Mouse (Mus musculus) T-helper 17 cell (primary cell): ENCODE measurements at regions not wholly inside any gene's neighbourhood (a gene's known extent, or its start where the extent isn't known, plus 50 kb on each side); places are given as distances from the start of the nearest gene placed in this dataset.

ENCODE experiments used
- in situ Hi-C, 2 experiments: fragments of 300-600 bp; cut with MboI, MseI; formaldehyde crosslinking; loops; 1 replicate in 1 of 2; 2 replicates in 1 of 2; pipeline ENCODE4 v1.15.1; 2025; ENCODE audit warnings: high pct_unique_total_duplicates in 2 of 2

DNA sequence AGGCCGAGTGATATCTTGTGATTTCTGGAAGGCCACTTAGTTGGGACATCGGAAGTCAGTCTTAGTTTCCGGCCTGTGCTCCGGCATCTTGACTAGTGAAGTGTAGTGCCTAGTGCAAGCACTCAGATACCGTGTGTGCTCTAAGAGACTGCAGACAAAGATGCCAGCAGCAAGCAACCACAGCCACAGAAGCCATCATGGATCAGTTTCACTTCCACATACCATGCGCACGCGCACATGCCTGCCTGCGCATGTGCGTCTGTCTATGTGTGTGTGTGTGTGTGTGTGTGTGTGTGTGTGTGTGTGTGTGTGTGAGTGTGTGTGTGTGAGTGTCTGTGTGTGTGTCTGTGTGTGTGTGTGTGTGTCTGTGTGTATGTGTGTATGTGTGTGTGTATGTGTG, 177.4 kb downstream of the Irs2 start:
- in situ Hi-C loops = no loop called here

DNA sequence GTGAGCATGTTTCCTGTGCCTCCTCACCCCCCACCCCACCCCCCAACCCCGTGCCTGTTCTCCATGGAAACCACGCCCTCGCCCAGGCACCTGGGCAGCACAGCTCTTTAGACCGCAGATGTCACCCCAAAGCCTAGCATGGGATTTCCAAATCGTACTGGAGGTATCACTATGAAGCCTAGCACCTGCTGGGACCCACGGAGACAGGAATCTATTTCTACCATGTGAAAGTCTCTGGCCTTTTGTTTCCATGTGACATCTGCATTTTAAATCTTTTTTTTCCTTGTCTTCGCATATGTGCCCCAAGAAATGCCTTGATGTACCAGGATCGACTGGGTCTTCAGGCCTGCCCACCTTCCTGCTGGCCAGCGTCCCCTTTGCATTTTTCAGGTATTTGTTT, 179.7 kb downstream of the Irs2 start:
- in situ Hi-C loops = no loop called here

DNA sequence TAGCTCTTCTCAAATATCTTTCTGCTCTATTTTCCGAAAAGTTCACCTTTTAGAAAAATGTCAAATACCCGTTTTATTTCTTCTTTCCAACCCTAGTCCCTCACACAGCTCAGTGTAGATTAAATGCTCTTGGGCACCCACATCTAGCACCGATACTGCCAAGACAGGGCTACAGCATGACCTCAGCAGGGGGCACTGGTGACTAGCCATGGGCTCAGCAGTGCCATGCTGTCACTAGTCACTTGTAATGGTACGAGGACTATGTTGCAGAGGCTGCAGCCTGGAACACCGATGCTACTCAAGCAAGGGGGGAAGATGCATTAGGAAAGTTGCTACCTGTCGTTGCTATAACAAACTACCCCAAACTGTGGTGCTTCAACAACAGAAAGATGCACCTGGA, 180.7 kb downstream of the Irs2 start:
- in situ Hi-C loops = no loop called here

DNA sequence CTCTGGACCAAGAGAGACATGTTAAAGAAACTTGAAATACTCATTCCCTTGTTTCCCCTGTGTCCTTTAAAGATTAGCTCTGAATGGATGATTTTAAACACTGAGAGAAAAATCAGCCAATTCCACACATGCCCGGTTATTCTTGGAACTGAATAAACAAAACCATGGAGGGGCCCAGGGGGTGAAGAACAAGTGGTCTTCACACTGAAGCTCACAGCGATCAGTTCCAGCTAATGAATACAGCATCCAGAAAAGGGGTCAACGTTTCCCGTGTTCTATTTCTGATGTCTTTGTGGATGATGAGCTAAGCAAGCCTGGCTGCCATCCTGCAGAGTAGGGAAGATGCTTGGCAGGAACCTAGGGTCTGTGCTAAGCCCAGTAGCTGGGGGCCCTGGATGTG, 182.3 kb downstream of the Irs2 start:
- in situ Hi-C loops = no loop called here

DNA sequence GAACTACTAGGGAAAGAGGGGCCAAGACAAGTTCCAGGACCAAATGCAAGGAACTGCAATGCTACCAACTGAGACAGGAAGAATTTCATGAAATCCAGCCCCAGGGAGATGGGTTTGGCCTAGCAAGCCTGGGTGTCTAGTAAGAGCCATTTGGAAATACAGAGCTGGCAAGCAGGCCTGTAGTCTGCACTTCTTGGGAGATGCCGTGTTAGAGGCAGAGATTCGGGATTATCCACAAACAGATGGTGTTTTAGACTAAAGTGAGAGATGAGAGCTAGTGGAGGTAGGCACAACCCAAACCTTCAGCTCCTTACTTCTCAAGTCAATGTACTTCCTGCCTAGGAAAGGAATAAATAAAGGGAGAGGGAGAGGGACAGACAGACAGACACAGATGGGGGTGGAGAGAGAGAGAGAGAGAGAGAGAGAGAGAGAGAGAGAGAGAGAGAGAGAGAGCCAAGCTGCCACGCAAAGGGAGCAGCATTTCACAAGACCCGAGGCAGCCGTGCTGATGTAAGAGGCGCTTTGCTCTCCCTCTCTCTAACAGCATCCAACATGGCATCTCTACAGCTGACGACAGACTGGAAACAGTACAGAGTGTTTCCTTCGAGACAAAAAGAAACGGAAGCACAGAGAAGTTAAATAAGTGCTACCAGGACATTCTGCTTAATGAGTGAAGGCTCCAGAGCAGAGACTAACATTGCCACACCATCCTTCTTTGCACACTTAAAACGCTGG, 182.9 kb downstream of the Irs2 start:
- in situ Hi-C loops = no loop called here

DNA sequence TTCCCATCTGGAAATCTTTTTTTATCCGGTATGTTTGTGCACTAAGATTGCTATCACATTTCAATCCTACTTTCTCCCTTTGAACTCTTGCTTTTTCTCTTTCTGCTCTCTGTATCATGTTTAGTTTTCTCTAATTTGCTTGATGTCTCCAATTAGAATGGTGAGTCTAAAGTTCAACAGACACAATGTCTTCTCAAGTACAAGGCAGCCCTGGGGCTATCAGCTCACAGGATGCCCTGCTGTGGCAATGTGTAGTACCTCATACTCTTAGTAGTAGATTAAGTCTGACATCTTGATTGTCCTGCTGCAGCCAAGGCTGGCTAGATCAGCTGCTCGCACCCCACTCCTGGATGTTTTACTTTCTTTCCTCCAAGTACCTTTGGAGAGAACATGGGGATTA, 186.4 kb downstream of the Irs2 start:
- in situ Hi-C loops = no loop called here

DNA sequence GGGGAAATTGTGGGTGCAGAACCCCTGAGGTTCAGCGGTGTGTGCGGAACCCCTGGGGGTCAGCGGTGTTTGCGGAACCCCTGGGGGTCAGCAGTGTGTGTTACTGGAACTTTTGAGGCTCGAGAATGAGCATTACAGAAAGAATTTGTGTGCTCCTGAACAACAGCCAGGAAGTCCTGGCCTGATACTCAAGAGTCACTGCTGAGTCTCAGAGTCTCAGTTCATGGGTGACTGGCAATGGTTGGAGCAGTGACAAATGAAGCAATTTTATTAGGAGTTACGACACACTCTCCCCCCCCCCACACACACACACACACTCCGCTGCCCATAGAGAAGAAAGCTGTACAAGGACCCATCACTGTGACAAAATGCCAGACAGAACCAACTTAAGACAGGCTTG, 193.8 kb downstream of the Irs2 start:
- in situ Hi-C loops = no loop called here

DNA sequence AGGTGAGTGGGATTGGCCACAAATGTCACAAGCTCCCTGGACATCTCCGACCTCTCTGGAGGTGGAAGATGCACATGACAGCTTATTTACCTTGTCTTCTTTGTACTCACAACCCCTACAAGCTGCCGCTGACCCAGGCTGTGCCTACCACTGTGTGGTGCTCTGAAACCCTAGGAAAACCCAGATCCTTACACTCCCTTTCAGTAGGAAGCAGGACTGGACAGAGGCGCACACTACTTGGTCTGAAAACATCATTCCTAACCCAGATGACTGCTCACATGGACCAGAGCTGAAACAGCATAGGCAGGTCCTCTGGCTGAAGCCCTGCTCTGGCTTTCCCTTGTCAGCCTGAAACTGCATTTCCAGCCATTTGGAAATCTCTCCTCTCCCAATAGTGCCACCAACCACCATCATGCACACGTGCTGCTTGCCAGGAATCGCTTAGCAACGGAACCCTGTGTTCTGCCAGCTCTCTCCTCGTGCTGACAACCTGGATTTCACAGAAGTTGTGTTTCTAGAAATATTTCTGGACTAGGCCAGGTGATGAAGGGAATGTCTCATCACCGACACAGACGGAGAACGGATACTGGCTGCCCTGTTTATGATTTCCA, 196.1 kb downstream of the Irs2 start:
- in situ Hi-C loops = no loop called here

DNA sequence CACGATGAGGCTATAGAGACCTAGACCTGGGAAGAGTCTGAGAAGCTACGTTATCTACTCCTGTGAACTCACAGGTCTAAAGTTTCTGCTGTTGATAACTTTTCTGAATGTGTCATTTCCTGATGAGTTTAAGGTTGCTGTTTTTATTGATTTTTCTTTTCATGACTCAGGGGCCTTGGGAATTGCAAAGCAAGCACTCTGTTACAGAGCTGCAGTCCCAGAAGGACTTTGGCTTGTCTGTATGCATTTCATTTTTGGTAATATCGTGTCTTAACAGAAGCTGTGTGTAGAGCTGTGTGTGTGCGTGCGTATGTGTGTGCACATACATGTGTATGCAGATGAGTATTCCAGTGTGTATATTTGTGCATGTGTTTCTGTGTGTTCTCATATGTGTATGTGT, 201.2 kb downstream of the Irs2 start:
- in situ Hi-C loops = no loop called here

DNA sequence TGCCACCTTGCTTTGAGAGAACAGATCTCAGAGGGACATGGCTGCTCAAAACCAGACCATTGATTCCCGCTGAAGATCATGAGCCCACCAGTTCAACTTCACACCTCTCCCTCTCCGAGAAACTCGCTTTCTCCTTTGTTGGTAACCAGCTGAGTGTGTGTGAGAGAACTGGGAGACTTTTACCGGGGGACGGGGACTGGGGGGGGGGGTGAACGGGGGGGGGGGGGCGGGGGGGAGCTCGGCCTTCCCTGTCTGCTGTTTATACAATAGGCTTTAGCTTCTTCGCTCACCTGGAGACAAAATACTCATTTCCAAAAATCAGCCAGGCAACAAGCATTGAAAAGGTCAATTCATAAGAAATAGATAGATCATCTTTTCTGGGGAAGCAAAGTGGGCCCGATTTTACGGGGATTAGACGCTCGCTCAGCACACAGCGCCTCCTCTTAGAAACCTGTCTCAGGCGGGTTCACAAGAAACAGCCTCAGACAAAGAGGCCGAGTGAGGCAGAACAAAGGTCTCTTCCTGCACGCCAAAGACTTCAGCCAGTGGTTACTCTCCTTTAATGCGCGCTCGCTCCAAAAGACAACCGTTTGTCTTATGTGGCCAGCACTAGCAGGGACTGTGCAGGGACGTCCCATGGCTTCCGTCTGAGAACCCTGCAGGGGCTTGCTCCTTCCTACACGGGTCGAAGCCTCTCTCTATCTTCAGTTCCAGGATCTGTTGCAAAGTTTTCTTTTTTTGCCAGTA, 202.7 kb downstream of the Irs2 start:
- in situ Hi-C loops = no loop called here

DNA sequence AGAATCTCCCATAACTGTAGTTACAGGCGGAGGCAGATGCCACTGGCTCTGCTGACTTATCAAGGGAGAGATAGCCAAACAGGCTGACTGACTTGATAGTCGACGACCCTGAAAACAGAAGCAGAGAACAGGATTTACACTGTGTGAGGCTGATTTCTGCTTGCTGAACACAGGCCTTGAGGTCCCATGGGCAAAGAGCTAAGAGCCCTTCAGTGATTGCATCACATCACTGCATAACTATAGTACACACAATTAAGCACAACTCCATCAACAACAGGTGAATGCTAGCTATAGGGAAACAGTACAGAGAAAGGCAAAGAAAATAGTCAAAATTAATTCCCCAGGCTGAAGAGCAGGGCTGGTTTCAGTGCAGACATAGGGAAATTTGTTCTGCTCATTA, 203.3 kb downstream of the Irs2 start:
- in situ Hi-C loops = no loop called here

DNA sequence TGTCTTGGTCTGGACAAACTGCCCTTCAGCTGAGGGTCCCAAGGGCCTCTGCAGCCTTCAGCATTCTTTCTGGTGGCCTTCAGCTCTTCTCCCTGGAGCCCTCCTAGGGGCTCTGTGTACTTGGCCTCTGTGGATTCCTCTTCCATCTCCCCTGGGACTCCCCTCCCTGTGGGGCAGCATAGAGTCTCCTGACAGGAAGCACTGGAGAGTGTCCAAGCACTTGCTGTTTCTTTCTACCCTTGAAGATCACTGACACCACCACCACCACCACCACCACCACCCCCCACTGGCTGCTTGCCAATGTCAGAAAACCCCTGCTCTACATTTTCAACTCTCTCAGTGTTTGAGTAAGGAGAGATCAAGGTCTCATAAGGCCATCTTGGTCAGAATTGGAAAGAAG, 206.3 kb downstream of the Irs2 start:
- in situ Hi-C loops = no loop called here

DNA sequence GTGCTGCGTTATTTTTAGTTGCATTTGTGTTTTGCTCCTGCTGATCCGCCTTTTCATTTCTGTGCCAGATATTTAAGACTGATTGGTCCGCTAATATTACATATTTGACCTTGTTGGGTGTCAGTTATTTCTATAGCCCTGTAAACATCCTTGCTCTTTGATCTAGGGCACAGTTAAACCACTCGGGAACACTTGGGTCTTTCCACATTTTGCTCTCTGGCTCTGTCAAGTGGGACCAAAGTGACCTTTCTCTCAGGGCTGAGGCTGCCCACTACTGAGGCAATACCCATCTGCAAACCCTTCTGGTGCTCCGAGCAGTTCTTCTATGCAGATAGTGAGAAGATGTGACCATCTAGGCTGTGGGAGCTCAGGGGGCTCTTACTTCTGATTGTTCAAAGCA, 206.7 kb downstream of the Irs2 start:
- in situ Hi-C loops = no loop called here

DNA sequence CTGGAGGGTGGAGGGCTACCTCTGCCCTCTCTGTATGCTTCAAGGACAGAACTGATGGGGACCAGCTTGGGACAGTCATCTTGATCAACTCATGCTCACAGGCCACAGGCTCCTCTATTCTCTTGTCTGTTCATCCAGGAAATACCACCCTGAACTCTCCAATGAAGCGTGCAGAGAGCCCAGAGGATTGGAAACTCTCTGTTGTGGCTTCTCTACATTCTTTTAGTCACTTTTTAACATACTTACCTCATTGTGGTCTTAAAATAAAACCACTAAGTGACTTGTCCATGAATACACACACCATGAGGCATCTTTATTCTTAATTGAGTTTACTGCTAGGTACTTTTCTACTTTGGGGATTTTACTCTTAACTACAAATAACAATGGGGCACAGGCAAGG, 209.8 kb downstream of the Irs2 start:
- in situ Hi-C loops = no loop called here

DNA sequence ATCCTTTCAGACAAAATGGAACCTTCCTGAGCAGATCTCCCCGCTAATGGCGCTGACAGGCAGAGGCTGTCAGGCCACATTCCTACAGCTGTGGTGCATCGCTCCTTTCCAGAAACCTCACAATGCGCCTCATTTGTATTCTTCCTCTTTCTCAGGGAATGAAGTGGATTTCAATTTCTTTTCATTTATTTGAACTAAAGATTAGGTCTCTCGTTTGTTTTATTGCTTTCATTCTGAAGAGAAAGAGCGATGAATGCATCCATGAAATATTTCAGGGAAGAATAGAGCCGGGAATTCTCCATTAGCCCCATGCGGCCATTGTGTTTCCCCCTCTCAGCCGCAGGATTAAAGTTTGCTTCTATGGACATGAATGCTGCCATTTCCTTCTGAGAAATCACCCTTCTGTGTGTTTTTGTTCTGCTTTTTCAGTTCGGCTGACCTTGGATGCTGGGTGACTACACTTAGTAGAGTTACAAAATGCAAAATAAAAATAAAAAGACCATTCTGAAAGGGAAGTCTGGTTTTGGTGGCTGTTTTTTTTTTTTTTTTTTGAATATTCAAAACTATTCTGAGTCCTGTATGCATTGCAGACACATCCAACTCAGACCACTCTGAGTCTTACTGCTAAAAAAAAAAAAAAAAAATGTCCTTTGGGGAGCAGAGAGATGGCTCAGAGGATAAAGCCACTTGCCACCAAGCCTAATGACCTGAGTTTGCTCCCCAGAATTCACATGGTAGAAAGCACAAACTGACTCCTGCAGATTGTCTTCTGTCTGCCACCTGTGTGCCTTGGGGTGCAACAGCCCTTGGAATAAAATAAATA, 213.7 kb downstream of the Irs2 start:
- in situ Hi-C loops = no loop called here

DNA sequence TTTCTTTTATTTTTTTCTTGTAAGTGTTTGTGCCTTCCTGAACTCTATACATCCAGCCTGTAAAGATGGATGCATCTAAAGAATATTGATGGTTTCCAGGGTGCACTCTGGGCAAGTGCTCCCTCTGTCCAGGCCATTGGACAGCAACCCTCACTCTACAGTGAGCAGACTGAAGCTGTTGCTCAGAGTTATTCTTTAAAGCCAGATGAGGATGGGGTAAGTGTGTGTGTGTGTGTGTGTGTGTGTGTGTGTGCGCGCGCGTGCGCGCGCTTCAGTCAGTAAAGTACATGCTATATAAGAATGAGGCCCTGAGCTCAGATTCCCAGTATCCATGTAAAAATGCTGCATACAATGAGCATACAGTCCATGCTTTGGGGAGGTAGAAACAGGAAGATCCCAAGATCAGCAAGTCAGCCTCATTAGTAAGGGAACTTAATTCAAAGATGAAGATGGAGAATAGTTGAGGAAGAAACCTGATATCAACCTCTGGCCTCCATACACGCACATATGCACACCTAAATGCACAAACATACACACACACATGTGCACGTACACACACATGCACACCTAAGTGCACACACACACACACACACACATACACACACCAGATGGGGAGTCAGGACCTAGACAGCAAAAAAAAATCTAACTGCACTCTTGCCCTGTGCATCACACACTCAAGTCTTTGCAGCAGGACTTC, 214.4 kb downstream of the Irs2 start:
- in situ Hi-C loops = no loop called here

DNA sequence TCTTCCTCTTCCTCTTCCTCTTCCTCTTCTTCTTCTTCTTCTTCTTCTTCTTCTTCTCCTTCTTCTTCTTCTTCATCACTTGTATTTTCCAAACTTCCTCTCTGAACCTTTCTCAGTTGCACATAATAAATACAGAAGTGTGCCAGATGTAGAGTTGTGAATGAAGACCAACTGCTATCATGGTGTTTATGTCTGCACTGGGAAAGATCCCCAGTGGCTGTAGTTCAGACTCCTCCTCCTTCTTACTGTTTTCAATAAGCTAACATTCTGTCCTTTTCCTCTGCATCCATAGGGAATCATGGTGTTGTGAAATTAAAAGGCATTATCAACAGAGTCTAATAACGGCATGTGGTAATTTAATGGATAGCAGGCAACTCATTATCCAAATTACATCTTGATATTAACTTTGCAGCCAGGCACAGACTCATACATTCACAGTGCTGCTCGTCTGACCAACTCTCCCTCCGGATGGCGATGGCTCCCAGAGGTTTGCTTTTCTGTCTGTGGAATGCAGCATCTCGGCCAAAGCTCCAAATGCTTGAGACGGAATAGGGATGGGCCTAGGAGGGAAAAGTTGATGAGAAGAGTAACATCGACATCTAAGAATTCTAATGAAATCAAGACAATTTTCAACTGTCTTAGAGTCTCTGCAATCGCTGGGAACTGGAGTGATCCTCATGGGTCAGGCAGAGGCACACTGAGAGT, 219.6 kb downstream of the Irs2 start:
- in situ Hi-C loops = no loop called here

DNA sequence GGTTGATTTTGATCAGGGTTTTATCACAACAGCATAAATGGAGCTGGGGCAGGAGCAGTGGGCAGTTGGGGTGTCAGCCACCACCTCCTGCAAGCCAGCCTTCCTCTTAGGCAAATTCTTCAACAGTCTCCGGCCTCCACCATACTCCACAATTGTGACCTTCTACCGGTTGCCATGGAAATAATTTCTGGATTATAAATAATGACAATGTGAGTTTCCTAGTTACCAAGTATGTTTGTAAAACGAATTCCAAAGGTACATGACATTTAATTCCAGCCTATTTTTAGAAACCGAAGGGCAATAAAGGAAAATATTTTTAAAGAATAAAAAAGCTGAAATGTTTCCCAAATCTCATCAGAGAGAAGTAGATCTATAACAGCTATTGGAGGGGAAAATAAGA, 222.5 kb downstream of the Irs2 start:
- in situ Hi-C loops = no loop called here

DNA sequence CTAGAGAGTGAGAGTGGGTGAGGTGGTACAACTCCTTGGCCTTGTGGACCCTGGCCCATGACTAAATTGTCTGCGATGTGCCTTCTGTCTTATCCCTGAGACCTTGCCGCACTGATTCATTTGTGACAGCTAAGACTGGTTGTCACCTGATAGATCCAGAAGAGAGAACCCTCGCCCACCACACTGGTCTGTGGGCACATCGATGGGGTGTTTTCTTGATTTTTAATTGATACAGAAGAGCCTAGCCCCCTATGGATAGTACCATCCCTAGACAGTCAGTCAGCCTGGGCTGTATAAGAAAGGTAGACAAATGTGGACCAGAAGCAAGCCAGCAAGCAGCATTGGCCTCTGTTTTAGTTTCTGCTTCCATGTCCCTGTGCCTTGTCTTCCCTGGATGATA, 222.9 kb downstream of the Irs2 start:
- in situ Hi-C loops = no loop called here

DNA sequence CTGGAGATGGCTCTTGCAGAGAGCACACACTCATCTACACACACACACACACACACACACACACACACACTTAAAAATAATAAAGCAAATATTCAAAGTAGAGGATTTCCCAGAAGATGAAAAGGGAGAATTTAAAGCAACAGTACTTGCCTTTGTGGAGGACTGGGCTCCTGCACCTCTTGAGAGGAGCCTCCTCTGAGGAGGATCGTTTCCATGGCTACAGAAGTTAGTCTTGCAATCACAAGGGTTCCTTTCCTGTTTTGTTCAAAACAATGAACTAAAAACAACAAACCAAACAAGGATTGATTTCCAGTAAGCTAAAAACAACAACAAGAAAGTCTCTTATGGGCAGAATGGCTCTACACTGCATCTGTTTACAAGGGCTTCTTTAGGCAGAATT, 223.8 kb downstream of the Irs2 start:
- in situ Hi-C loops = no loop called here

DNA sequence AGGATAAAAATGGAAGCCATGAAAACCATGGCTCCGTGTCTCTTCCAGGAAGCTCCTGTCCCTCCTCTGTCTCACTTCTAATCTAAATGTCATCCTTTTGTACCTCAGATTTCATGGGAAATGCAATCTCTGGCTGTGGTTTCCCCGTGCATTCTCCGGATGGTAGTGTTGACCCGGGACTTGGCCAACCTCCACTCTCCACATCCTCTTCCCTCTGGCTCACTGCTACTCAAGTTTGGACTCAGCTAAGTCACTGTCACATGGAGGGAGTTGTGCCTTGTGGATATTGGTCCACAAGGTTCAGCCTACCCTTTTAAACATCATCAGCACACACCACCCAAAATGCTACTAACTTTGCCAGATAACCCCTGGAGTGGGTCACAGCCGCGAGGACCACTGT, 226.4 kb downstream of the Irs2 start:
- in situ Hi-C loops = no loop called here
